ENCODE assay signal across 8 mouse cellular contexts in genomic region chr11:120307566-120308430, GRCm38 (mm10). TPM values are rescaled to one million over a fixed set of nuclear protein-coding genes. Genes with fewer than 3 reads are reported as not detected.
DNase-seq lines count a peak whose midpoint lies in the region; ATAC-seq and TF ChIP-seq lines count a peak whose summit lies in the region.

No protein-coding gene starts in this region.

- H3K27ac ChIP-seq in forebrain, embryonic 11.5 days (ENCODE audit: low read depth, low read length), result no peak overlapping the region
- H3K27ac ChIP-seq in heart, postnatal 0 days (ENCODE audit: low read depth), result no peak overlapping the region
- H3K27ac ChIP-seq in liver, postnatal 0 days (ENCODE audit: low read depth), result no peak overlapping the region

- H3K9ac ChIP-seq in forebrain, embryonic 11.5 days (ENCODE audit: low read length), result 0 out of 2 replicates have a peak overlapping the region, but pooled peaks have one; percentile 6
- H3K9ac ChIP-seq in heart, postnatal 0 days (replicated peaks; ENCODE audit: low read depth, low read length), result no peak overlapping the region
- no peak overlapping the region for H3K9ac ChIP-seq in liver, postnatal 0 days (replicated peaks)

- H3K4me3 ChIP-seq in forebrain, embryonic 11.5 days (ENCODE audit: low read depth, low read length), result no peak overlapping the region
- no peak overlapping the region for H3K4me3 ChIP-seq in heart, postnatal 0 days (ENCODE audit: low read depth, low read length)
- H3K4me3 ChIP-seq in liver, postnatal 0 days (ENCODE audit: low read depth, low read length), result no peak overlapping the region

- no peak for ATAC-seq in forebrain, embryonic 11.5 days (replicated peaks; ENCODE audit: low FRiP score)
- 0 out of 2 replicates have a peak, but pooled peaks have one; percentile 4 for ATAC-seq in heart, postnatal 0 days (ENCODE audit: insufficient read depth, low read depth)
- ATAC-seq in liver, postnatal 0 days, result peak; percentile 34
- peak; percentile 53; the same call in 1 of the 2 replicates for ATAC-seq in neutrophil, adult 5-6 weeks (ENCODE audit: extremely low read depth, insufficient number of reproducible peaks, low FRiP score, poor library complexity, severe bottlenecking)

- DNase-seq in CD4-positive helper T cell, adult 2 months (ENCODE audit: low read depth, low spot score), result peak; percentile 82
- DNase-seq in brain, adult 2 months (ENCODE audit: low read depth, low spot score), result peak; percentile 95
- peak; percentile 98 for DNase-seq in forebrain, embryonic 11.5 days (ENCODE audit: low spot score)
- DNase-seq in heart, postnatal 0 days (ENCODE audit: low spot score), result peak; percentile 90
- DNase-seq in kidney, postnatal 4 days, result peak; percentile 99
- peak; percentile 95 for DNase-seq in liver, postnatal 0 days
- DNase-seq in testis, postnatal 14 days (ENCODE audit: low spot score), result peak; percentile 88

- TF ChIP-seq EP300 in heart, postnatal 0 days (IDR thresholded peaks at IDR 0.05; ENCODE audit: low read depth), result no peak
- no peak for TF ChIP-seq EP300 in liver, postnatal 0 days (IDR thresholded peaks at IDR 0.05; ENCODE audit: low read depth)

- no peaks in the 10 kb centered on the region for H3K9me3 ChIP-seq in forebrain, embryonic 11.5 days (ENCODE audit: control insufficient read depth, low read length)
- H3K9me3 ChIP-seq in heart, postnatal 0 days (replicated peaks; ENCODE audit: control insufficient read depth, low read length), result no peaks in the 10 kb centered on the region
- no peaks in the 10 kb centered on the region for H3K9me3 ChIP-seq in liver, postnatal 0 days (ENCODE audit: low read length)

- H3K27me3 ChIP-seq in forebrain, embryonic 11.5 days (ENCODE audit: control insufficient read depth, insufficient read depth, low read length), result peaks cover 7% of the 10 kb centered on the region
- no peaks in the 10 kb centered on the region for H3K27me3 ChIP-seq in heart, postnatal 0 days (ENCODE audit: control insufficient read depth, insufficient read depth, low read length)
- H3K27me3 ChIP-seq in liver, postnatal 0 days (ENCODE audit: insufficient read depth, low read length), result peaks cover 12% of the 10 kb centered on the region

- whole genome bisulfite sequencing in forebrain, embryonic 11.5 days, result 5% methylated on average over 19 of the region's 19 CpGs
- WGBS in heart, postnatal 0 days, result 8% methylated on average over 19 of the region's 19 CpGs
- 6% methylated on average over 19 of the region's 19 CpGs for WGBS in liver, postnatal 0 days (ENCODE audit: insufficient replicate concordance)

- no peak overlapping the region for H3K4me2 ChIP-seq in forebrain, embryonic 11.5 days (ENCODE audit: low read depth, low read length, severe bottlenecking)
- no peak overlapping the region for H3K4me2 ChIP-seq in heart, postnatal 0 days (ENCODE audit: low read depth, low read length)
- H3K4me2 ChIP-seq in liver, postnatal 0 days (ENCODE audit: low read depth, low read length), result peak overlapping the region; percentile 22; the same call in 1 of the 2 replicates

- peaks cover 38% of the 10 kb centered on the region for H3K4me1 ChIP-seq in forebrain, embryonic 11.5 days (replicated peaks; ENCODE audit: control insufficient read depth, insufficient read depth, low read length)
- peaks cover 24% of the 10 kb centered on the region for H3K4me1 ChIP-seq in heart, postnatal 0 days (ENCODE audit: control insufficient read depth, insufficient read depth)
- peaks cover 44% of the 10 kb centered on the region for H3K4me1 ChIP-seq in liver, postnatal 0 days (ENCODE audit: insufficient read depth)

- TF ChIP-seq CTCF in heart, postnatal 0 days (IDR thresholded peaks at IDR 0.05; ENCODE audit: low read depth), result peak; percentile 97
- TF ChIP-seq CTCF in liver, postnatal 0 days (IDR thresholded peaks at IDR 0.05; ENCODE audit: low read depth), result peak; percentile 96

- H3K36me3 ChIP-seq in forebrain, embryonic 11.5 days (ENCODE audit: control insufficient read depth, insufficient read depth, low read length), result no peaks in the 10 kb centered on the region
- H3K36me3 ChIP-seq in heart, postnatal 0 days (replicated peaks; ENCODE audit: control insufficient read depth, insufficient read depth, low read length), result no peaks in the 10 kb centered on the region
- H3K36me3 ChIP-seq in liver, postnatal 0 days (replicated peaks; ENCODE audit: insufficient read depth, low read length), result no peaks in the 10 kb centered on the region

RNA-seq across cellular contexts. Expression of gene Actg1, which starts 40.5 kb away (rescaled TPM):
- polyA plus RNA-seq in forebrain, embryonic 11.5 days (2014; fragmentation: Nextera tagmentation; extraction: Ambion mirVana), result 2,808 and 3,088 TPM in 2 replicates
- total RNA-seq in heart, postnatal 0 days (2014; rRNA removed; ENCODE audit: low replicate concordance), result 700 and 751 TPM in 2 replicates
- 639 and 714 TPM in 2 replicates for polyA plus RNA-seq in heart, postnatal 0 days (2015; fragmentation: Nextera tagmentation; extraction: Ambion mirVana)
- 463 and 498 TPM in 2 replicates for polyA plus RNA-seq in liver, postnatal 0 days (2015; fragmentation: Nextera tagmentation; extraction: Ambion mirVana)
- 1,411 and 1,557 TPM in 2 replicates for total RNA-seq in neutrophil, adult 5-6 weeks (2017)

RNA-seq across cellular contexts. Expression of gene Fscn2, which starts 53.5 kb away (rescaled TPM):
- polyA plus RNA-seq in forebrain, embryonic 11.5 days (2014; fragmentation: Nextera tagmentation; extraction: Ambion mirVana), result 1.0 TPM in 1 of 2 replicates, not detected in the other
- not detected in 2 replicates for total RNA-seq in heart, postnatal 0 days (2014; rRNA removed; ENCODE audit: low replicate concordance)
- 0.65 and 0.68 TPM in 2 replicates for polyA plus RNA-seq in heart, postnatal 0 days (2015; fragmentation: Nextera tagmentation; extraction: Ambion mirVana)
- not detected in 2 replicates for polyA plus RNA-seq in liver, postnatal 0 days (2015; fragmentation: Nextera tagmentation; extraction: Ambion mirVana)
- total RNA-seq in neutrophil, adult 5-6 weeks (2017), result 0.47 TPM in 1 of 2 replicates, not detected in the other
